Mouse (Mus musculus) ovary, postnatal 10 days (tissue): Measurements from ENCODE around the gene Tcte1.

ENCODE experiments used
- DNase-seq: peaks from one replicate; pipeline ENCODE4 v3.0.0; 2022; ENCODE audit warnings: low spot score

Gene Tcte1

GRCm38 (mm10) chr17:45547461-45548190, 24.4 kb downstream of the Tcte1 start:
- DNase-seq = no peak

- DNase-seq = no peak
Measured at GRCm38 (mm10) chr17:45548541-45549512, 25.6 kb downstream of the Tcte1 start.

- DNase-seq = no peak
Measured at GRCm38 (mm10) chr17:45549617-45550181, 26.5 kb downstream of the Tcte1 start, which contains the start of gene Tmem151b. Tmem151b (minus strand) TSS chr17:45549677.

GRCm38 (mm10) chr17:45550253-45550652, 27.0 kb downstream of the Tcte1 start:
- DNase-seq = no peak

- no peak for DNase-seq
Measured at GRCm38 (mm10) chr17:45551249-45551796, 28.1 kb downstream of the Tcte1 start.

- peak; percentile 50 for DNase-seq
Measured at GRCm38 (mm10) chr17:45551816-45552451, 28.7 kb downstream of the Tcte1 start.

GRCm38 (mm10) chr17:45553065-45553464, 29.8 kb downstream of the Tcte1 start:
- no peak for DNase-seq

GRCm38 (mm10) chr17:45554420-45554819, 31.2 kb downstream of the Tcte1 start:
- no peak for DNase-seq

- peak; percentile 84 for DNase-seq
Measured at GRCm38 (mm10) chr17:45555452-45556106, 32.3 kb downstream of the Tcte1 start, which contains the start of gene Nfkbie. Nfkbie (plus strand) TSS chr17:45555703.

GRCm38 (mm10) chr17:45556107-45556489, 32.9 kb downstream of the Tcte1 start:
- DNase-seq = no peak

- DNase-seq = no peak
Measured at GRCm38 (mm10) chr17:45556514-45557245, 33.4 kb downstream of the Tcte1 start.

- DNase-seq = no peak
Measured at GRCm38 (mm10) chr17:45557246-45557824, 34.1 kb downstream of the Tcte1 start.

- DNase-seq = no peak
Measured at GRCm38 (mm10) chr17:45557998-45558862, 35.0 kb downstream of the Tcte1 start.

GRCm38 (mm10) chr17:45559732-45560525, 36.7 kb downstream of the Tcte1 start:
- no peak for DNase-seq

- DNase-seq = no peak
Measured at GRCm38 (mm10) chr17:45563216-45563615, 40.0 kb downstream of the Tcte1 start.

GRCm38 (mm10) chr17:45563655-45564530, 40.7 kb downstream of the Tcte1 start, which contains the start of gene Slc35b2:
Slc35b2 (plus strand) TSS chr17:45563874.
- DNase-seq = peak; percentile 91

GRCm38 (mm10) chr17:45564531-45565084, 41.4 kb downstream of the Tcte1 start:
- no peak for DNase-seq
